Mouse (Mus musculus) CH12F3 (cell line): ENCODE measurements around the gene Spn.

Experiments
- in situ Hi-C: fragments of 300-500 bp; cut with MboI; formaldehyde crosslinking; loops from 2 replicates; pipeline ENCODE4 v1.14.3; 2020; ENCODE audit warnings: low sequenced_read_pairs

Spn gene

GRCm38 (mm10) chr7:127112251-127112841 is 25.3 kb downstream of the Spn start:
- in situ Hi-C loops, result loop anchor here (25.0 kb wide), 1 partner anchor 550 kb away; no protein-coding TSS in a partner anchor

DNA sequence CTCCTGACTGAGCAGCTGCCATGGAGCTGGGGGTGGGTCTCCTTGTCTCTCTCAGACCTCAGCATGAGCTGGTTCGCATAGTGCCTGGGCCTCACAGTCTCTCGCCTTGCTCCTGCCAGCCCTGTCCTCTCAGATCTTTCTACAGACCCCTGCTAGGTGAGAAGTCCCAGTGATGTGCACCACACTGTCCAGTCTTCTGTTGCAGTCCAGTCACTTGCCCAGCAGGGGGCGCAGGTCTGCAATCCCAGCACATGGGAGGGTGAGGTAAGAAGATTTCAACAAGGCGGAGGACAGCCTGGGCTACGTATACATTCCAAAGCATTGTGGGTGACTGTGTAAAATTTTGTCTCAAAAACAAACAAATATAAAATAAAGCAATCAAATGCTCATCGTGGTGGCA is 26.2 kb downstream of the Spn start:
- in situ Hi-C loops, result loop anchor here (25.0 kb wide), 1 partner anchor 551 kb away; no protein-coding TSS in a partner anchor

DNA sequence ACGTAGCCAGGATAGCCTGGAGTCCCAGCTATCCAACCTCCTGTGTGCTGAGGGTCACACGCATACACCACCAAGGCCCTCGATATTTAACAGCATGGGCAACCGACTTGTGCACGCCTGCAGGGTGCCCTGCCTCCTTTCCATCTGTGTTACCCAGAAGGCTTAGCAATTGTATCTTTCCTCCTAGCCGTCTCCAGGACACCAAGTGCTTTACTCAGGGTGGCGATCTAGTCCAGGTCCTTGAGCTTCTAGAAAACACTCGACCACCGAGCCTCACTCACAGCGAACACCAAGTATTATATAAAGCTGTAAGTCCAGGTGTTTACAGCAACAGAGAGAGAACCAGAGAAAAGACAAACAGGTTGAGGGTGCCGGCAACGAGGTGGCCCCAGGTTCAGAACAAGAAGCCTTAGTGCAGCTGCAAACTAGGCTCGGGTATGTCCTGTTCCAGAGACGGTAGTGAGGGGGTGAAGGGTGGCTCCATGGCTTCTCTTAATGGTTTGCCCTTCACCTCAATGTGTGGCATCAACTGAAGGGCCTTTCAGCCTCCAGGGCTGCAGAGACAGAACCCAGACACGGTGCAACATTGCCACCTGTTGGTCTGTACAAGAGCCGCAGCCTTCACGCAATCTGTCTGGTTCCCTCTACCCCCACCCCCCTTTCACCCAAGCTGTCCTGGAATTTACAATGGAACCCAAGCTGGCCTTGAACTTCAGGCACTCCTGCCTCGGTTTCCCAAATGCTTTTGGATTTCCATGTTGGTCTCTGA is 27.2 kb downstream of the Spn start:
- in situ Hi-C loops, result loop anchor here (25.0 kb wide), 1 partner anchor 552 kb away; no protein-coding TSS in a partner anchor

- in situ Hi-C loops, result loop anchor here (25.0 kb wide), 1 partner anchor 557 kb away; no protein-coding TSS in a partner anchor
Measured at GRCm38 (mm10) chr7:127105551-127105950, 32.1 kb downstream of the Spn start.

DNA sequence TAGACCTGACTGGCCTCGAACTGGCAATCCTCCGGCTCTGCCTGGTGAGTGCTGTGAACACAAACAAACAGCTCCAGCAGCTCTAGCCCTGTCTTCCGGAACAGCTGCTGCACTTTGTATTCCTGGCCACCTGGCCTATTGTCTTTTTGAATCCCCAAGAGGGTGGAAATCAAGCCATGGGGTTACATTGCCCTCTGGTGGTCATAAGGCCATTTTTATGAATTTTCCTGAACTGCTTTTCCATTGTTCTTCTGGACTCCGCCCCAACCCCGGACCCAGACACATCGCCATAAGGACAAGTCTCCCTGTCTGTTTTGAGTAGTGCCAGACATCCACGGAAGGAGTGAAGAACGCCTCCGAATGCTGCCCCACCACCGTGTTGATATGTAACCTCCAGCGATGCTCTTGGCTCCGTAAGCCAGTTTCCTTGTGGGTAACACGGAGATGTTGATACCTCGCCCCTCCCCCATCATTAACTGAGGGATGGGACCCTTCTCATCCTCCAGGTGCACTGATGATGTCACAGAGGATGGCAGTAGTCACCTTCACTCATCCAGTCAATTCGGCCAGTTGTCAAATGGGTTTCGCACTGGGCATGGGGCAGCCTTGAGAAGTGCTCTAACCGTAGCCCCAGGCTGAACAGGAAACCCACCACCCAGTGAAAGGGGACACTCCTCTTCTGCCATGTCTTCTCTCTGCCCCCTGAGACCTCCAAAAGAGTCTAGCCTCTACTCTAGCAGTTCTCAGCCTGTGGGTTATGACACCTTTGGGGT is 32.9 kb downstream of the Spn start:
- in situ Hi-C loops, result loop anchor here (5.0 to 25.0 kb wide), 2 partner anchors 558 to 658 kb away; no protein-coding TSS in a partner anchor

GRCm38 (mm10) chr7:127103960-127104359 is 33.7 kb downstream of the Spn start:
- in situ Hi-C loops, result loop anchor here (5.0 to 25.0 kb wide), 2 partner anchors 558 to 658 kb away; no protein-coding TSS in a partner anchor

DNA sequence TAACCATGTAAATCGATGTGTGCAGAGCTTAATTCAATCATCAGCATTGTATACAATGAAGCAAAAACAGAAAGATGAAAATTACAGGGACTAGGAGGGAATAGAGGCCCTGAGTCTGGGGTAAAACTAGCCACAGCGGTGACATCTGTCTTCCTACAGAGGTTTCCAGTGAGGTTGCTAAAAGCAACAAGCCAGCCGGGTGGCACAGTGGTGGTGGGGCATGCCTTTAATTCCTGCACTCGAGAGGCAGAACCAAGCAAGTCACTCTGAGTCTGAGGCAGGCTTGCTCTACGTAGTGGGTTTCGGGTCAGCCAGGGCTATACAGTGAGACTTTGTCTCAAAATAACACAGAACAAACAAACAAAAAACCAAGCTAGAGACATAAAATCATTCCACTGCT is 35.5 kb downstream of the Spn start:
- in situ Hi-C loops, result loop anchor here (5.0 to 25.0 kb wide), 2 partner anchors 560 to 660 kb away; no protein-coding TSS in a partner anchor

DNA sequence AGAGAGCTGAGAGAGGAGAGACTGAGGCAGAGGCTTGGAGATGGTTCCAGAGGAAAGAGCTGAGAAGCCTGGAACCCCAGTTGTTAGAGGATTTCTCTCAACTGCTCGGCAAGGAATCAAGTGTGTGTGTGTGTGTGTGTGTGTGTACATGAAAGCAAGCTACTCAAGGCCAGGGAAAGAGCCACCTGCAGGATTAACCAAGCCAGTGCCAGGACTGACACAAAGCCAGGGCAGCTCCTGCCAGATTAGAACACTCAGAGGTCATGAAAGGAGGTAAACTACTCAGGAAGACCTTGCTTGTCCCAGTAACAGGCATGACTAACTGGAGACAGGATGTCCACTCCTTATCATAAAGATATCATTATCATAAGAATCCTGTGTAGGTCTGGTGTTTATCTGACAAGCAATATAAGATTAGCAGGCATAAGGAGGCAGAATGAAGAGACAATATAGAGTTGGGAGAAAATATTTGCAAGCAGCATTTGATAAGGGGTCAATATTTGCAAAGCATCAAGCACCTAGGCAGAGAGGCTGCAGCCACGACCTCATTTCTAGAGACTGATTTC is 36.1 kb downstream of the Spn start:
- in situ Hi-C loops, result loop anchor here (5.0 to 25.0 kb wide), 2 partner anchors 561 to 661 kb away; no protein-coding TSS in a partner anchor

DNA sequence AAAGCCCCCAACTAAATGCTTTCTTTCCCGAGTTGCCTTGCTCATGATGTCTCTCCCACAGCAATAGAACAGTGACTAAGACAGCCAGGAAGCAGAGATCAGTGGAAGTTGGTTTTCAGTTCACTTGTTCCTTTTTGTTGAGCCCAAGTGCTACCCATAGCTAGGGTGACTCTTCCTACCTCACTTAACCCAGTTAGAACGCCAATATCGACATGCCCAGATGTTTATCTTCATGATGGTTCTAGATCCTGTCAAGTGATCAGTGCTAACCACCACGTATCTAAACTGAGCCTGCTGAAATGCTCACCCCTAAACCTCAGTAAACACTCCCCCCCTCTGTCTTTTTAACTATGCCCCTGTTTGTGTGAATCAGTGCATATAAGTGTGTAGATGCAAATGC is 38.1 kb downstream of the Spn start:
- in situ Hi-C loops, result no loop called here

DNA sequence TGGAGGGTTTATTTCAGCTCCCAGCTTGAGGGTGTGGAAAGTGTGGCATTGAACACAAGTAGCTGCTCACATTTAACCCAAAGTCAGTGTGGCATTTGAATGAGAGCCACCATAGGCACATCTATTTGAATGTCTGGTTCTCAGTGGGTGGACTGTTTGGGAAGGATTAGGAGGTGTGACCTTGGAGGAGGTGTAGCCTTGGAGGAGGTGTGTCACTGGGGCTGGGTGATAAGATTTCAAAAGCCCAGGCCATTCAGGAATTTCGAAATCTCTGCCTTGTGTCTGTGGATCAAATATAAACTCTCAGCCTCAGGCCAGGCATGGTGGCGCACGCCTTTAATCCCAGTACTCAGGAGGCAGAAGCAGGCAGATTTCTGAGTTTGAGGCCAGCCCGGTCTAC is 38.7 kb downstream of the Spn start:
- in situ Hi-C loops, result no loop called here

DNA sequence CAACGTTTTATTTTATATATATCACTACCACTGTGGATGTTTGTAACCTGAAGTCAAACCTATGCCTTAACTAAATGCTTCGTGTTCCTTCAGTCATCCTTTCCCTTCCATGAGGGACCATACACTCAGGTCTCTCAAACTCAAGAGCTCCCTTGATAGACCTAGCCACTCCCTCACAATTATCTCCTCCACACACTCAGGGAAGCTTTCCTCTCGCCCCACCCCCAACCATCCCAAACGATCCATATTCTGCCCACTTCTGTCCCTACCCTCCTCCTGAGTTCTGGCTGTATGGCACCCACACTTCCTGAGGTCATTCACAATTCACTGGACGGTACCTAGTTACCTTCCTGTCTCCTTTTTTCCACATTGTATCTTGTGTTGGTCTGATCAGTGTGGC is 39.1 kb downstream of the Spn start:
- in situ Hi-C loops, result no loop called here

DNA sequence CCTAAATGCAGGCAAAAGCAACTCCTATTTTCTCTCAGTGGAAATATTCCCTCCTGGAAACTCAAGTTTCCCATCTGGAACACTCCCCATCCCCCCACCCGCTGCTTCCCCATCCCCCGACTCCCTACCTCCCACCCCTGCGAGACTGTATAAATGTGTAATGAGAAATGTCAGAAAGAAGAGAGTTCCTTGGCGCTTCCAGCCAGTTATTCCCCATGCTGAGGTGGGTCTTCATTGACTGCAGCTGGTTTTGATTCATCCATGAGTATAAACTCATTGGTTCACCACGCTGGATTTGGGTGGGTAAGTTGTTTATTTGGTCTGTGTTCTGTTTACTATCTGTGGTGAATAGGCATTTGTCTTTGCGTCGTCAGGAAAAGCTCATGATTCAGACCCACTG is 41.2 kb downstream of the Spn start:
- in situ Hi-C loops, result no loop called here

DNA sequence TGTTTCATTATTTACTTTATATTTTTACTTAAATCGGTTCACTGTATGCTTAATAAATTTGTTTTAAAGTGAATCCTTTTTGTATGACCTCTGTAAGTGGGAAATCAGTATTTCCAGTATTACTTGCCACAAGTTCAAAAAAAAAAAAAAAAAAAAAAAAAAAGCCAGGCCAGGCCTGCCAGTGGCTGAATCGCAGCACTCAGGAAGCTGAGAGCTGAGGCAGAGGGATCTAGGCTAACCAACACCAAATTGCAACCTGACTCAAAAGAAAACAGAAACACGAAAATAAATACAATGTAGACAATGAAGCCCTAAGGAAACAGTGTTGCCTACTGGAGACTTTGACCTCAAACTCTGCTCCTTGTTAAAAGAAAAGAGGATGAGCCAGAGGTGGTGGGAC is 43.7 kb downstream of the Spn start:
- in situ Hi-C loops, result no loop called here

DNA sequence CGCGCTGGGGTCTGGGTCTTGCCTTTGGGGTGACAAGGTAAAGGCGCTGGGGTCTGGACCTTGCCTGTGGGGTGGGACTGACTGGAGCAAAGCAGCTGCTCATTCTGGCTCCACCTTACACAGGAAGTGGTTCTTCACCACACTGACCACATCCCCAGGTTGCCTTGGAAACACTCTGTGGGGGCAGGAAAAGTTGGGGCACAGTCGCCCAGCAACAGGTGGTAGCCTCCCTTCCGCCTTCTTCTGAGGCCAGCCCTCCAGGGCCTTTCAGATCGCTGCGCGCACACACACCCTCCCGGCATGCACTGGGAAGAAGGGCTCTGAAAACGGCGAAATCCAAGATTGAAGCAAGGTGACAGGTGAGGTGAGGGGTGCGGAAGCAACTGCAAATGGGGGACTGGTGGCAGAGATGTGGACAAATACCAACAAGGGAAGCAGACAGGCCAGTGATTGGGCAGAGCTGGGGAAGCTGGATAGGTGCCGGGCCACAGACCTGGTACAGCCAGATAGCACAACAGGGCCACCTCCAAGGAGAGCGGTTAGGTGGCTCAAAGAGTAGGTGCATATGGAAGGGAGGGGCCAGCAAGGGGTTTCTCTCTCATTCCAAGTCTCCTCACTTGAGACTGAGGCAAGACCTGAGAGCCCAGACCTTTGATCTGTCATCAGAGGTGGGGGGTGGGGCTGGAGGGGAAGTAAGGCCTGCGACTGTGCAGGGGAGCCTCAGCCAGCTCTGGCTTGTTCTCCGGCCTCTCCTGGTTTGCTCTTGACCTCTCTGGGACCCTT is 46.3 kb downstream of the Spn start, which contains the start of gene AI467606:
AI467606 (plus strand) TSS at position 246 of the 783 bp plus-strand sequence.
- in situ Hi-C loops, result no loop called here

- in situ Hi-C loops, result no loop called here
Measured at GRCm38 (mm10) chr7:127090154-127091113, 47.2 kb downstream of the Spn start.

GRCm38 (mm10) chr7:127088901-127089845 is 48.5 kb downstream of the Spn start:
- in situ Hi-C loops, result no loop called here

DNA sequence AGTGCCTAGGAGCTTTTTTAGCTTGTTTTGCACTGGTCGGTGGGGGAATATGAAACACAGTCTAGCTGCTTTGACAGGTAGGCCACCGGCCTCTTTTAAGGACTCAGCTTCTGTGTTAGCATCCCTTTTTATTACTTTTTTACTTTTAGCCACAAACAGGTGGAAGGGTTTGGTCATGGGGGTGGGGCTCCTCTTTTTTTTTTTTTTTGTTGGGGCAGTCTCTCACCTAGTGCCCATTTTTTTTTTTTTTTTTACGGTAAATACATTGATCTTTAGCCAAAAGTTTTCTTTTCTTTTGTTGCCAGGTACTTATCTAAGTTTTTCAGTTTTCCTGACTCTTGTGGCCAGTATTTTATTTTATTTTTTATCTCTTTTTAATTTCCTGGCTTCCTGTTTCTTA is 49.5 kb downstream of the Spn start:
- in situ Hi-C loops, result no loop called here
